Mouse (Mus musculus) adrenal gland, adult 18-20 months (tissue): ENCODE results near the gene Gm3238. TPM values are rescaled to one million over a fixed set of nuclear protein-coding genes. Genes with fewer than 3 reads are reported as not detected.
"Not testable (repeated sequence)": the region's sequence is repeated elsewhere in the genome, so short reads cannot be mapped to it uniquely, and the experiment has no call there.

Experiments used
- DNase-seq, 2 experiments: peaks; one replicate each; pipeline ENCODE4 v3.0.0; 2021 to 2022; ENCODE audit warnings: low spot score in 2 of 2
- total RNA-seq, 2 experiments: library from RNA; stranded (reverse); gene quantifications; 1 replicate in 1 of 2; 2 replicates in 1 of 2; pipeline ENCODE4 v1.2.3; 2021

The Gm3238 gene
- total RNA-seq, 2 experiments from 2014 or later: not detected

DNA sequence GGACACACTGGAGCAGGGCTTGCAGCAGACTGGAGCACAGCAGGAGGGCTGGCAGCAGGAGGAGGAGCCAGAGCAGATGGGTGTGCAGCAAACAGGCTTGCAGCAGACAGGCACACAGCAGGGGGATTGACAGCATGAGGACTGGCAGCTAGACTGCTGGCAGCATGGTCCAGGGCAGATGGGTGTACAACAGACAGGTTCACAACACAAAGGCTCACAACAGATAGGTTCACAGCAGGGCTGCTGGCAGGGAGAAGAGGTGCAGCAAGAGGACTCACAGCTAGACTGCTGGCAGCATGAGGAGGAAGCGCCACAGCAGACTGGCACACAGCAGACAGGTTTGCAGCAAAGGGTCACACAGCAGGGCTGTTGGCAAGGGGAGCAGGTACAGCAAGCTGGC lies 20.4 kb downstream of the Gm3238 start:
- DNase-seq: not testable (repeated sequence)

DNA sequence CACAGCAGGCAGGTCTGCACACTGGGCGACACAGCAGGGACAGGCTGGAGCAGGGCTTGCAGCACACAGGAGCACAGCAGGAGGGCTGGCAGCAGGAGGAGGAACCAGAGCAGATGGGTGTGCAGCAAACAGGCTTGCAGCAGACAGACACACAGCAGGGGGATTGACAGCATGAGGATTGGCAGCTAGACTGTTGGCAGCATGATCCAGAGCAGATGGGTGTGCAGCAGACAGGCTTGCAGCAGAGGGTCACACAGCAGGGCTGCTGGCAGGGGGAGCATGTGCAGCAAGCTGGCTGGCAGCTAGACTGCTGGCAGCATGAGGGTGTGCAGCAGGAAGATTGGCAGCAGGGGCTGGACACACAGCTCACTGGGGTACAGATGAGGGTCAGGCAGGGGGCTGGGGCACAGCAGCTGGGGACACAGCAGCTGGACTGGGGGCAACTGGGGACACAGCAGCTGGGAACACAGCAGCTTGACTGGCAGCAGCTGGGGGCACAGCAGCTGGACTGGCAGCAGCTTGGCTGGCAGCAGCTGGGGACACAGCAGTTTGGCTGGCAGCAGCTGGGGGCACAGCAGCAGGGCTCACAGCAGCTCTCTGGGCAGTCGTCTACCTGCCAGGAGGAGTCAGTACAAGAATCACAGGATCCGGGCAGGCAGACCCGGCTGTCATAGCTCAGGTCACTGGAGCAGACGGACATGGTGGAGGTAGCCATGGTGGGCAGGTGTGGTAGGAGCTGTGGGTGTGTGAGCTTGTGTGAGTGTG lies 29.0 kb downstream of the Gm3238 start, which contains the start of gene Gm18596:
Gm18596 (minus strand) TSS at position 715 of the 765 bp plus-strand sequence.
- DNase-seq: not testable (repeated sequence)

DNA sequence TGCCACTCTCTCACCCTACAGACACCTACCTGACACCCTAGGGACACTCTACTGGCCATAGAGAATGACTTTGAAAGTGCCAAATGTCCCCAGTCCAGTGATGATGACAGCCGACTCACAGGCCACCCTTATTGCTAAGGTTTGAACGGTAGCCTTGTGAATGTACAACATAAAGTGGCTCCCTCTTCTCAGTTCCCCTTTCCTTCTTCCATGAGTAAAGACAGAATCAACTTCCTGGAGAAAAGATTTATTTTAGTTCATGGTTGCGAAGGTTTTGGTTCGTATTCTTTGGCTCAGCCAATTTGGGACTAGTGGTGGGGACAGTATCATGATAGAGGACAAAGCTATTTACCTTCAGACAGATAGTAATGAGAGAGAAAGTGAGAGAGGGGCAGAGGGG lies 32.2 kb downstream of the Gm3238 start:
- no peak for DNase-seq

DNA sequence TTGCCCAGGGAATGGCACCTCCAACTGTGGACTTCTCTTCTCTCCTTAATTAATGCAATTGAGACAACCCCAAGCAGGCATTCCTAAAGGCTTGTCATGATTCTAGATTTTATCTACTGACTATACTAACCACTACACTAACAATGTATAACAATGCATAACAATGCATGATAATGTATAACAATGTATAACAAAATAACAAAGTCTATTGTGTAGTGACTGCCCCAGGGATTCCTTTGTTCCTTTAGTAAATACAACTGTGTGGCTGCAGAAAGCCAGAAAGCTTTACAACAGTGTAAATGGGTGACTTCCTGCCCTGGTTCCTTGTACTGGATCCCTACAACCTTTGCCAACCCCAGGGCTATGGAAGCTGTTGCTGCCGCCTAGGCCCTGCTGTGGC lies 35.2 kb downstream of the Gm3238 start:
- DNase-seq: no peak

DNA sequence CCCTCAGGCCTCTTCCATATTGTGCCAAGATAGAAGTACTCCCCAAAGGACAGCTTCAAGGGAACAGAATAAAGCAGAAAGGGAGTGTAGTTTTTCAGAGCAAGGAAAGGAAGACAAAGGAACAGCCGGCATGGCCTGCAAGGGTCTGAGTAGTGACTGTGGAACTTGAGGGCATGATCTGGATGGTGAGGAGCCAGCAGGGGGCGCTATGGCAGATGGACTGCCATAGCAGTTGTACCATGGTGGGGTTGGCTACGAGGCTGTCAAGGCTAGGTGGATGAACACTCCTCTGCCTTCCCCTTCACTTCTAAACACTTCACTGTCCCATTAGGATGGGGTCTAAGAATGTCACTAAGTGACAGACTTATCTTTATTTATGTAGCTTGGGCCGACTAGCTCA lies 41.9 kb downstream of the Gm3238 start:
- peak; percentile 8 to 25 for DNase-seq

DNA sequence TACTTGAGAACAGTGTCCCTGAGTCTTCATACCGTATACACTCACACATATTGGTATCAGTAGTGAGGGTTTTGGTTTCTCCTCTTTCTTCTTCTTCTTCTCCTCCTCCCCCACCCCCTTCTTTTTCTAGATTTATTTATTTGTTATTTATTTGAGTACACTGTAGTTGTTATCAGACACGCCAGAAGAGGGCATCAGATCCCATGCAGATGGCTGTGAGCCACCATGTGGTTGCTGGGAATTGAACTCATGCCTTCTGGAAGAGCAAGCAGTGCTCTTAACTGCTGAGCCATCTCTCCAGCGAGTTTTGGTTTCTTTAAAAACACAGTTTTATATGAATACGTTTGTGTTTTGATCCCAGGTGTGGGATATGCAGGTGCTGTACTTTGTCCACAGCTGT lies 42.8 kb downstream of the Gm3238 start:
- DNase-seq: no peak

DNA sequence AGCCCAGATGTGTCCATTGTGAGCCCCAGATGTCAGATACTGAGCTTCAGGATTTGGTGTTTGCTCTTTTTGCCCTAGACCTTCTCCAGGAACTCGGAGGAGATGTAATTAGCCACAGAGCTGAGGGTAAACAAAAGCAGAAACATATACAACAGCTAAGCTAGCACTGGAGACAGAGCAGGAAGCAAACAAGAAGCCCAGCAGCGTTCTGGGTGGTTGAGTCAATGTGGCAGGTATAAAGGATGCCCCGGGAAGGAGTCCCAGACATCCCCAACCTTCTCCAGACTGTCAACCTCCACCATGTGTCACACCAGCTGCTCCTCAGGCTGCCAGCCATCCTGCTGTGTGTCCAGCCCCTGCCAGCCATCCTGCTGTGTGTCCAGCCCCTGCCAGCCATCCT lies 44.9 kb downstream of the Gm3238 start, which contains the start of gene Gm10100:
Gm10100 (plus strand) TSS at position 301 of the 400 bp plus-strand sequence.
- no peak for DNase-seq

DNA sequence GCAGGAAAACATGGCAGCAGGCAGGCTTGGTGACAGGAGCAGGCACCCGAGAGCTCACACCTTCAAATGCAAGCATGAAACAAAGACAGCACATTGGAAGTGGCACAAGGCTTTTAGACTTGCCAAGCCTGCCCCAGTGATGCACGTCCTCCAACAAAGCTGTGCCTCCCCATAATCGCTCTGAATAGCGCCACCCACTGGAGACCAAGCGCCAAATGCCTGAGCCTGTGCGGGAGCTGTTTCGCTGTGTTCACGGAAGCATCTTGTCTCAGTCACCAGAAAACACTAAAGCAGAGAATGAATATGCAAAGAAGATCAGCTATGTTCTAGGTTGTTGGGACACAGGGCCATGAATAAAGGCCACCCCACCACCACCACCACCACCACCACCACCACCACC lies 46.3 kb downstream of the Gm3238 start:
- no peak for DNase-seq

Other genes starting within 250 kb of the Gm3238 start
- gene Itgb2, start 241.1 kb downstream of the Gm3238 start, total RNA-seq: 10 to 100 TPM in 1 of 2 experiments, 1 to 10 TPM in 1; 7.8 to 16.2 TPM
- gene Pttg1ip, start 189.6 kb downstream of the Gm3238 start, total RNA-seq: 100 to 1,000 TPM; 175 to 203 TPM
- 10 to 100 TPM; 91.8 to 98.8 TPM for gene Sumo3, start 165.2 kb downstream of the Gm3238 start, total RNA-seq
- 10 to 100 TPM; 13.1 to 17.1 TPM for gene Gm49325, start 165.1 kb downstream of the Gm3238 start, total RNA-seq
- 10 to 100 TPM; 67.2 to 74.1 TPM for gene Ube2g2, start 149.1 kb downstream of the Gm3238 start, total RNA-seq
- gene Tspear, start 84.8 kb downstream of the Gm3238 start, total RNA-seq: under 1 TPM; 0.27 to 0.51 TPM
- gene Gm19402, start 80.6 kb downstream of the Gm3238 start, total RNA-seq: not detected
- gene Gm9508, start 74.1 kb downstream of the Gm3238 start, total RNA-seq: not detected
- not detected for gene Gm10272, start 64.7 kb downstream of the Gm3238 start, total RNA-seq
- gene Gm10024, start 59.9 kb downstream of the Gm3238 start, total RNA-seq: not detected
- gene Gm10142, start 55.5 kb downstream of the Gm3238 start, total RNA-seq: not detected
- gene Krtap12-1, start 50.7 kb downstream of the Gm3238 start, total RNA-seq: not detected
- not detected for gene Gm10100, start 44.8 kb downstream of the Gm3238 start, total RNA-seq
- not detected for gene Gm18596, start 28.7 kb downstream of the Gm3238 start, total RNA-seq
- not detected for gene Gm9736, start 20.0 kb downstream of the Gm3238 start, total RNA-seq
- gene Gm3233, start 11.6 kb downstream of the Gm3238 start, total RNA-seq: not detected
- gene Gm7138, start 5.6 kb upstream of the Gm3238 start, total RNA-seq: not detected
- gene Gm3250, start 11.2 kb upstream of the Gm3238 start, total RNA-seq: not detected
- not detected for gene Gm7137, start 16.9 kb upstream of the Gm3238 start, total RNA-seq
- not detected for gene Gm9639, start 23.8 kb upstream of the Gm3238 start, total RNA-seq
- not detected for gene Gm19668, start 27.8 kb upstream of the Gm3238 start, total RNA-seq
- not detected for gene Gm9507, start 40.5 kb upstream of the Gm3238 start, total RNA-seq
- not detected for gene Gm2696, start 43.4 kb upstream of the Gm3238 start, total RNA-seq
- gene Krtap10-4, start 55.8 kb upstream of the Gm3238 start, total RNA-seq: not detected
- gene Krtap10-10, start 64.6 kb upstream of the Gm3238 start, total RNA-seq: not detected
- gene Gm36176, start 75.5 kb upstream of the Gm3238 start, total RNA-seq: not detected
- gene Gm10318, start 81.5 kb upstream of the Gm3238 start, total RNA-seq: not detected
- gene Gm3285, start 90.7 kb upstream of the Gm3238 start, total RNA-seq: not detected
- gene Lrrc3, start 131.2 kb upstream of the Gm3238 start, total RNA-seq: 1 to 10 TPM; 3.9 to 6.8 TPM
- gene Trpm2, start 199.2 kb upstream of the Gm3238 start, total RNA-seq: 1 to 10 TPM; 5.2 to 5.9 TPM
- gene 1810043G02Rik, start 207.2 kb upstream of the Gm3238 start, total RNA-seq: 10 to 100 TPM; 17.9 to 21.1 TPM
- 100 to 1,000 TPM; 137 to 283 TPM for gene Pfkl, start 238.8 kb upstream of the Gm3238 start, total RNA-seq